Mouse (Mus musculus) liver, embryonic 13.5 days (tissue): ENCODE data around the gene Morn4. TPM values are rescaled to one million over a fixed set of nuclear protein-coding genes. Genes with fewer than 3 reads are reported as not detected.

Experiments
- ATAC-seq: fragments of 200-750 bp; cut with Nextera tagmentation; 2 replicates; pipeline ENCODE4 v1.8.0; 2017; ENCODE audit warnings: low read depth, mild to moderate bottlenecking, moderate number of reproducible peaks, moderate library complexity
- DNase-seq: peaks from one replicate; pipeline ENCODE4 v3.0.0; 2022
- H3K27ac ChIP-seq: fragments of 300-500 bp; sonication (generic); 2 replicates; pipeline ENCODE4 v1.5.1; 2015; ENCODE audit warnings: moderate library complexity, mild to moderate bottlenecking, inconsistent platforms
- H3K27me3 ChIP-seq: fragments of 300-500 bp; sonication (generic); 2 replicates; pipeline ENCODE4 v1.6.1; 2015; ENCODE audit warnings: mild to moderate bottlenecking, inconsistent platforms
- H3K36me3 ChIP-seq: fragments of 300-500 bp; sonication (generic); 2 replicates; pipeline ENCODE4 v1.6.1; 2015; ENCODE audit warnings: mild to moderate bottlenecking, inconsistent platforms
- H3K4me1 ChIP-seq: fragments of 300-500 bp; sonication (generic); replicated peaks from 2 replicates; pipeline ENCODE4 v1.6.1; 2015; ENCODE audit warnings: inconsistent platforms
- H3K4me2 ChIP-seq: fragments of 300-500 bp; sonication (generic); 2 replicates; pipeline ENCODE4 v1.6.1; 2015; ENCODE audit warnings: inconsistent platforms, mild to moderate bottlenecking, moderate library complexity
- H3K4me3 ChIP-seq: fragments of 300-500 bp; sonication (generic); replicated peaks from 2 replicates; pipeline ENCODE4 v1.5.1; 2015; ENCODE audit warnings: mild to moderate bottlenecking, inconsistent platforms
- H3K9ac ChIP-seq: fragments of 300-500 bp; sonication (generic); 2 replicates; pipeline ENCODE4 v1.6.1; 2015; ENCODE audit warnings: mild to moderate bottlenecking, inconsistent platforms
- H3K9me3 ChIP-seq: fragments of 300-500 bp; sonication (generic); replicated peaks from 2 replicates; pipeline ENCODE4 v1.6.1; 2016; ENCODE audit warnings: inconsistent platforms
- WGBS: fragments of 180-500 bp; shearing (Covaris S2); methylation state at CpG from one replicate; pipeline ENCODE4 v1.1.7; 2015; ENCODE audit not compliant: insufficient replicate concordance; 5-methylcytosine and 5-hydroxymethylcytosine counted together
- polyA plus RNA-seq: library from polyadenylated mRNA; unstranded; fragments of >200 nt; fragmentation: Nextera tagmentation; extraction: Ambion mirVana; gene quantifications from 2 replicates; pipeline ENCODE4 v1.2.1, GENCODE M21; 2015

Gene Morn4
- polyA plus RNA-seq: 2.6 and 2.8 TPM in 2 replicates

DNA sequence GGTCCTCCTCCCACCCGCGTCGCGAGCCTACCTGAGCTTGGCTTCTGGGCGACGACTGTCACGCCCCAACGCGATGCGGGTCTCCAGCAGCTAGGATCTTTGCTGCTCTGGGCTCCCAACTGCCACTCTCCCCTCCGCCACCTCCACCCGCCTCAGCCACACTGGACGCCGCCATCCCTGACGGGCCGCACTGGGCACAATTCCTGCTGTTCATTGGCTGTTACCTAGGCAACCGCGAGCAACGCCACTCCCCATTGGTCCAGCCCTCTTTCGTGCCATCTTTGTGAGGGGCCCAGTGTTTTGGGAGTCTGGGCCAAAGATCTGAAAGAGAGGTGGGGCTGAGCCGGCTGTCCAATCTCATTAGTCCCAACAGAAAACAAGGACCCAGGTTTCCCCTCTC, at the start of gene Morn4:
Gene Morn4, minus strand, starts transcription at position 192 of the 400 bp plus-strand sequence.
- Histone ChIP-seq H3K36me3 (no peaks in the 10 kb centered on the region), H3K9me3 (no peaks in the 10 kb centered on the region), H3K9ac (peak within 1 kb of the TSS; percentile 65), H3K4me2 (peak within 1 kb of the TSS; percentile 87), H3K4me1 (peaks cover 25% of the 10 kb centered on the region), H3K27ac (no peak within 1 kb of the TSS), H3K4me3 (peak within 1 kb of the TSS; percentile 67), H3K27me3 (no peaks in the 10 kb centered on the region)
- under 1% methylated on average over 21 of the region's 21 CpGs for WGBS
- DNase-seq (peak; percentile 82), ATAC-seq (no peak)

DNA sequence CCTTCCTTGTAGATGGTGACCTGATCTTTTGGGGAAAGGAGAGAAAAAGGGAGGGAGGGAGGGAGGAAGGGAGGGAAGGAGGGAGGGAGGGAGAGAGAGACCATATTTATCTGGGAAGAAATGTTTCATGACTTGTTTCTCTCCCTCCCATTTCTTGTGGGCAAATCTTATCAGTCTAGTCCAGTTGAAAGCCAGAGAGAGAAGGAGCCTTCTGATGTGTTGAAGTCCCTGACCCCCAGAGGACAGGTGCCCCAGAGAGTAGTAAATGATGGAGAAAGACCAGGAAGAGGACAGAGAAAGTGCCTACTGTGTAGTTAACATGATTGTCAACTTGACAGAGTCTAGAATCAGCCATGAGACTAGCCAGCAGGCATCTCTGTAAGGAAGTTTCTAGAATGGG, 48.9 kb upstream of the Morn4 start:
- Histone ChIP-seq H3K4me2 (peak overlapping the region; percentile 3; the same call in 1 of the 2 replicates), H3K9ac (no peak overlapping the region), H3K27ac (peak overlapping the region; percentile 14; the same call in 1 of the 2 replicates), H3K4me1 (peaks cover 28% of the 10 kb centered on the region), H3K4me3 (no peak overlapping the region), H3K9me3 (no peaks in the 10 kb centered on the region), H3K36me3 (no peaks in the 10 kb centered on the region), H3K27me3 (no peaks in the 10 kb centered on the region)
- peak; percentile 77 for ATAC-seq
- no peak for DNase-seq

DNA sequence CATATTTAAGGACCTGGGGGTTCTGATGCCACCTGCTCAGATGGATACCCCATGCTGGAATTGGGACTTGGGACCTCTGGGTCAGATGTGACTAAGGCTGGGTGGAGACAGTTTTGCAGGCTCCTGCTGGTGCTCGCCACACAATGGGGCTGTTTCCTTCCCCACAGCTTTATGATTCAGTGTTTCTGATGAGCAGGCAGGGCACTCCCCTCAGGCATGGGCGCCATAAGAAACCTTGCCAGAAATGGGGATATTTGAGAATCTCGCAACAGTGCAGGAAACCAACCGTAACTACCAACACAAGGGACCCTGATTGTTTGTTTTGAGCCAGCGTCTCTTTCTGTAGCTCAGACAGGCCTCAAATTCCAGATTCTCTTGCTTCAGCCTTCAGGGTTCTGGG, 44.9 kb upstream of the Morn4 start:
- no peak for DNase-seq
- no peak overlapping the region for H3K27ac ChIP-seq
- H3K4me1 ChIP-seq: peaks cover 64% of the 10 kb centered on the region
- no peaks in the 10 kb centered on the region for H3K9me3 ChIP-seq
- no peak for ATAC-seq
- no peaks in the 10 kb centered on the region for H3K36me3 ChIP-seq
- H3K9ac ChIP-seq: no peak overlapping the region
- no peaks in the 10 kb centered on the region for H3K27me3 ChIP-seq
- WGBS: 63% methylated on average over 5 of the region's 5 CpGs
- no peak overlapping the region for H3K4me3 ChIP-seq
- H3K4me2 ChIP-seq: no peak overlapping the region

DNA sequence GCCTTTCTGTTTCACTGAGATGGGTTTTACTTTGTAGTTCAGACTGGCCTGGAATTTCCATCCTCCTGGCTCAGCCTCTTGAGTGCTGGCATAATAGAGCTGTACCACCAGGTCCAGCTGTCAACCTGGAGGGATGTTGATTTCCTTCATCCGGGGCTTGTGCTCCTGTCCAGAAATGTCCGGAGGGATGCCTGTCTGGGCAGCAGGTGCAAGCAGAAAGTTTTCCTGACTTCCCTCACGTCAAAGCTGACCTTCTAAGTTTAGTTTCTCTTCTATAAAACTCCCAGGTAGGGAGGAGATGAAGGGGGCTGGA, 44.1 kb upstream of the Morn4 start:
- Histone ChIP-seq H3K4me2 (0 out of 2 replicates have a peak overlapping the region, but pooled peaks have one; percentile 100), H3K9ac (no peak overlapping the region), H3K27me3 (no peaks in the 10 kb centered on the region), H3K4me3 (no peak overlapping the region), H3K36me3 (no peaks in the 10 kb centered on the region), H3K27ac (no peak overlapping the region), H3K9me3 (no peaks in the 10 kb centered on the region), H3K4me1 (peaks cover 62% of the 10 kb centered on the region)
- ATAC-seq (no peak), DNase-seq (no peak)
- 73% methylated on average over 3 of the region's 3 CpGs for WGBS

DNA sequence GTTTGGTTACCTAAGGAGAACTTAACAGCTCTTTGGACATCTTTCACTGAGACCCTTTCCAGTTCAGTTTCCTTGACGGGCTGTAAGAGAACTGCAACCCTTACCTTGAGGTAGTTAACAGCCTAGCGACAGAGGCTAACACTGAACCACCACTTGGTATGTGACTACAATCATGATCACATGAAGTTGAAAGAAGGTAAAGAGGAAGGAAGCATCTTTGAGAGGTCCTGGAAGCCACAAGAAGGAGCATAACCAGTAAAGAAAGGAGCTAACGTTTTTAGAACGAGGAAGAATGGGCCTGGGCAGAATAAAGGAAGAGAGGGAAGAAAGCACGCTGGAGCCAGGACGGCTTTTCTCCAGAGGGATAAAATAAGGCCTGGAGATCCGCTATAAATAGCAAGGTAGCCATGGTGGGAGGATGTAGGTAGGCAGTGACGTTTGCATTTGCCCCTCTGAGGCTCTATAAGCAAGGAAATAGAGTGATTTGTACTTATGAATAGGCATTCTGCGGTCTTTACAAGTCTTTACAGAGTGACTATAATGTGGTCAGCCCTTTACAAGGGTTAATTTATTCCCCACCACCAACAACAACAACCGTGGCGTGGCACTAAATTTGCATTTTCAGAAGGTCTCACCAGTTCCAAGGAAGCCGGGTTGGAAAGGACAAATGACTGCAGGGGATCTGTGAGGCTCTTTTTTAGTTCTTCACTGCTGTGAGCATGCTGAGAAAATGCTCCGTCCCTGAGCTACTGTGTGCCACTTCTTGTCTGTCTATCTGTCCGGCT, 43.5 kb upstream of the Morn4 start:
- H3K27me3 ChIP-seq: no peaks in the 10 kb centered on the region
- no peaks in the 10 kb centered on the region for H3K9me3 ChIP-seq
- no peak for DNase-seq
- peak overlapping the region; percentile 48 for H3K9ac ChIP-seq
- peak overlapping the region; percentile 75 for H3K4me3 ChIP-seq
- peak overlapping the region; percentile 61 for H3K27ac ChIP-seq
- peaks cover 57% of the 10 kb centered on the region for H3K4me1 ChIP-seq
- no peaks in the 10 kb centered on the region for H3K36me3 ChIP-seq
- ATAC-seq: no peak
- WGBS: 35% methylated on average over 14 of the region's 14 CpGs
- H3K4me2 ChIP-seq: peak overlapping the region; percentile 100

DNA sequence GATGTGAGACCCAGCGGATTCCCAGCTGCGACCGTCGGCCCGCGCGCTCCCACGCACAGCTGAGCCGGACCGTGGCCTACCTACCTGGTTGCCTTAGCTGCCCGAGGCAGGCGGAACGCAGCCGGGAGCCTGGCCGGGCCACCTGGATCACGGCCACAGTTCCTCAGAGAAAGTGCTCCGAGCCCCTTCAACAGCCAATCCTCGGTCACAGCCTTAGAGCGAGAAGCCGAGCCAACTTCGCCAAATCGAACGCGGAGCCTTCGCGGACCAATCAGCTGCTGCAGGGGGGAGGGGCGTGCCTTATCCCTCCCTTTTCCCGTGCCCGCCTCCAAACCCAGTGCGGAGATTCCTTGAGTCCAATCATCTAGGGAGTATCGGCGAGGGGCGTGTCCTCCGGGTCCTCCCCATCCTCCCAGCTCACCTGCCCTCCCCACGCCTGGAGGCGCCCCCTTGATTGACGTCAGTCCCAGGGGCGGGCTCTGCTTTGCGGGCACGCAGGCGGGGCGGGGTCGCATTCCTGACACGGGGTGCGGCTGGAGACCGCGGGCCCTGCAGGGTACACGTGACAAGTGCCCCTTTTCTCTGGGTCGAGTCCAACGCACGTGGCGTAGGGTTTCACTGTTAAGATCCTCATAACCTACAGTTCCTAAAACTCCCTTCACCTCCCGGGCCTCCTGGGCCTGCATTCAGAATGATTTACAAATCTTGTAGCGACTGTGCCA, 42.8 kb upstream of the Morn4 start, which contains the start of gene Avpi1:
Gene Avpi1, minus strand, starts transcription at position 273 of the 722 bp plus-strand sequence.
- Histone ChIP-seq H3K36me3 (0 out of 2 replicates have a peak, but pooled peaks cover 3% of the 10 kb centered on the region), H3K9ac (peak within 1 kb of the TSS; percentile 86), H3K27ac (peak within 1 kb of the TSS; percentile 75), H3K4me2 (peak within 1 kb of the TSS; percentile 100), H3K9me3 (no peaks in the 10 kb centered on the region), H3K27me3 (no peaks in the 10 kb centered on the region), H3K4me1 (peaks cover 49% of the 10 kb centered on the region), H3K4me3 (peak within 1 kb of the TSS; percentile 75)
- ATAC-seq: peak; percentile 96
- peak; percentile 96 for DNase-seq
- WGBS: under 1% methylated on average over 54 of the region's 54 CpGs

DNA sequence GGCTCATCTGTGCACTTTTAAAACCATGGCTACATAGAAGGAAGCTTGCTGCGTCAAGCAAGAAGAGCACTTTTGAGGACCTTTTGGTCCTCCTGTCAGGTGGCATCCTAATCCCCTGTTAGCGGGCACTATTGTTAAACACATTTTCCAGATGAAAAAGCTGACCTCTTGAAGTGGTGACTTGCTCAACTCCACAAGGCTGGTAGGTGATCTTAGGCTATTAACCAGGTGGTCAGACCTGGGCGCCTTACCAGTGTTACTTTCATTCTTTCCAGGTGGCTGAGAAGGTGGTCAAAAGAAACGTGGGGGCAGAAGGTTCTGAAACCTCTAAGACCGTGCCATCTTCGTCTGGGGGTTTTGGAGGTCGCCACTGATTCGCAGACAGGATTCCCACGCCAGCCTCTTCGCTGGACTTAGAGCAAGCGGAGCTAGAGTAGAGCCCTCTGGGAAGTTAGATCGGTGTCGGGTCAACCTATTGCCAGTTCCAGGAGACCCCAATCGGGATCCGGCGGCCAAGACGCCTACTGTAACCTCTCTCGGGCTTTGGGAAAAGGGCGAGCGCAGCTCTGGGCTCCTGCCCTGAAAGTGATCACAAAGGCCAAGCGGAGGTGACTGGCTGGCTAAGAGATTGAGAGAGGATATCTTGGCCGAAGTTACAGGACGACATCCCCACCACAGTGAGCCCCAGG, 42.0 kb upstream of the Morn4 start:
- no peak for DNase-seq
- peak overlapping the region; percentile 75 for H3K4me3 ChIP-seq
- ATAC-seq: no peak; the same call in 1 of the 2 replicates

DNA sequence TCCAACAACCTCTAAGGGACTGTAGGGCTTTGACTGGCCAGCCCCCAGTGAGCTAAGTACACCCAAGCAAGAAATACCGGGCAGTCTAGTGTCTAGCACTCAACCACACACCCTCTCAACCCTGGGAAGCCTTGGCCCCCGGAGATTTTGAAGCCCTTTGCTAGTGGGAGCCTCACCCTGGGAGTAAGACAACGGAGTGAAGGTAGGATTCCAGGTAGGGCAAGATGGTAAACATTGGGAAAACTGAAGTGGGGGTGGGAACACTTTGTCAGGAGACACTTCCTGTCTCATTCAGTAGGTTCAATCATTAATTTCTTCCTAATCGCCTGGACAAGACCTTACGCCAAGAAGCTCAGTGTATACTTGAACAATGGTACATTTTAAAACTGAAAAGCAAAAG, 40.9 kb upstream of the Morn4 start:
- WGBS: 73% methylated on average over 5 of the region's 5 CpGs
- Histone ChIP-seq H3K27ac (no peak overlapping the region; the same call in 1 of the 2 replicates), H3K4me2 (peak overlapping the region; percentile 100; the same call in 1 of the 2 replicates), H3K27me3 (no peaks in the 10 kb centered on the region), H3K4me3 (0 out of 2 replicates have a peak overlapping the region, but pooled peaks have one; percentile 75), H3K9ac (no peak overlapping the region), H3K9me3 (no peaks in the 10 kb centered on the region), H3K4me1 (peaks cover 49% of the 10 kb centered on the region), H3K36me3 (peaks cover 17% of the 10 kb centered on the region)
- DNase-seq (no peak), ATAC-seq (no peak)

More for the DNA sequence above, 42.0 kb upstream of the Morn4 start:
- no peaks in the 10 kb centered on the region for H3K9me3 ChIP-seq
- 6% methylated on average over 23 of the region's 23 CpGs for WGBS
- H3K27me3 ChIP-seq: no peaks in the 10 kb centered on the region
- H3K27ac ChIP-seq: peak overlapping the region; percentile 75
- H3K4me2 ChIP-seq: peak overlapping the region; percentile 100
- H3K36me3 ChIP-seq: peaks cover 10% of the 10 kb centered on the region; the same call in 1 of the 2 replicates
- H3K9ac ChIP-seq: peak overlapping the region; percentile 86
- peaks cover 49% of the 10 kb centered on the region for H3K4me1 ChIP-seq

DNA sequence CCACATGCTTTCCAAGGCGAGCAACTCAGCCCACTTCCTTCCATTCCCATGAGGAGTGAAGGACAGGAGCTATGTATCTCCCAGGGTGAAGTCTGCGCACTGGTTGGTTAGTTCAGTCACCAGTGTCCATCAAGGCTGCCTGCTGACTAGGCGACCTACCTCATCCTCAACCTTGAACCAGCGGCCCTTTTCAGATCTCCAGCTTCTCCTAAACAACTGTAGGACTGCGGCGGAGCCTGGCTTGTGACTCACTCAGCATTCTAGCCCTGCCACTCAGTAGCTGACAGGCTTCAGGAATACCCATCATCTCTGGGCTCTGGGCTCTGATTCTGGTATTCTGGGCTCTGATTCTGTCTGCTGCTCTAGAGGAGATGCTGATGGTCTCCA, 40.1 kb upstream of the Morn4 start:
- H3K4me3 ChIP-seq: no peak overlapping the region
- peaks cover 23% of the 10 kb centered on the region for H3K36me3 ChIP-seq
- ATAC-seq (no peak), DNase-seq (no peak)
- no peak overlapping the region for H3K9ac ChIP-seq
- H3K27me3 ChIP-seq: no peaks in the 10 kb centered on the region
- no peak overlapping the region for H3K4me2 ChIP-seq
- WGBS: 74% methylated on average over 6 of the region's 6 CpGs
- peaks cover 49% of the 10 kb centered on the region for H3K4me1 ChIP-seq
- H3K27ac ChIP-seq: no peak overlapping the region
- no peaks in the 10 kb centered on the region for H3K9me3 ChIP-seq

DNA sequence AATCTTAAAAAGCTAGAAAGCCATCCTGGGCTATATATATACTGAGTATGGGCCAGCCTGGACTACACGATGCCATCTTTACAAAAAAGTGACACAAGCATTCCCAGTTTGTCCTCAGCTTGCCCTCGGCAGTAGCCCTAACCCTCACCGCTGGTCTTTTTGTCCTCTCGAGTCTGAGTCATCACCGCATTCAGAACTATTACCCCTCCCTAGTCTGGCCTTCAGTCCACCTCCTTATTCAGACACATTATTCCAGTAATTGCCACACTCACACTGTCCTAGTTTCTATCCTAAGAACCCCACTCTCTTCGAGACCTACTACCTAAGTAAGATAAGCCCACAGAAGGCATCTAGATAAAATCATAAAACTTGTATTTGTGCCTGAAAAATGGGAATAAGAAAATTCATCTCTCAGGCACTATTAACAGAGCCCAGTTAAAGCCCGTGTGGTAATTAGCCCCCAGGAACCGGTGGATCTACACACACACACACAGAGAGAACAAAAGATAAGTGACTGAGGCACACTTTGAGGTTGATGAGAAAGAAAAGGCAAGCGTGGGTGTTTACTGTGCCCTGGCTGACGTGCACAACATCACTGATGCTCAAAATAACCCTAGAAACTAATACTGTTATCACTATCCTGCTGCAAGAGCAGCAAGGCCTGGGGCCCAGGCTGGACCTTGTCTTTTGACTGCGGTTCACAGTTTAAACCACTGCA, 39.5 kb upstream of the Morn4 start:
- peaks cover 29% of the 10 kb centered on the region for H3K36me3 ChIP-seq
- no peak overlapping the region for H3K9ac ChIP-seq
- H3K4me3 ChIP-seq: no peak overlapping the region
- H3K4me2 ChIP-seq: no peak overlapping the region
- WGBS: 59% methylated on average over 11 of the region's 11 CpGs
- ATAC-seq (no peak), DNase-seq (no peak)
- no peaks in the 10 kb centered on the region for H3K9me3 ChIP-seq
- H3K27me3 ChIP-seq: no peaks in the 10 kb centered on the region
- peaks cover 49% of the 10 kb centered on the region for H3K4me1 ChIP-seq
- no peak overlapping the region for H3K27ac ChIP-seq
